Mouse (Mus musculus): ENCODE results near the gene C2cd4b. TPM values are rescaled to one million over a fixed set of nuclear protein-coding genes. Genes with fewer than 3 reads are reported as not detected.
"Not testable (repeated sequence)": the region's sequence is repeated elsewhere in the genome, so short reads cannot be mapped to it uniquely, and the experiment has no call there.

C2cd4b gene
- polyA plus RNA-seq, 2 experiments = not detected

GRCm38 (mm10) chr9:67741256-67741655 is 18.0 kb upstream of the C2cd4b start:
- no peak for DNase-seq (ENCODE audit: low read depth in 3 of 3, low spot score in 3 of 3)
- TF ChIP-seq CTCF (IDR thresholded peaks at IDR 0.05; ENCODE audit: low read depth) (no peak), EP300 (IDR thresholded peaks at IDR 0.05; ENCODE audit: low read depth) (no peak)
- ATAC-seq (ENCODE audit: insufficient read depth) = no peak

GRCm38 (mm10) chr9:67753411-67754182 is 5.6 kb upstream of the C2cd4b start:
- H3K4me2 ChIP-seq (ENCODE audit: low read depth) = no peak overlapping the region
- no peak overlapping the region for H3K9ac ChIP-seq (replicated peaks)
- peaks cover 2% of the 10 kb centered on the region; the same call in 1 of the 2 replicates for H3K27me3 ChIP-seq (ENCODE audit: control insufficient read depth, insufficient read depth, low read length)
- ATAC-seq (ENCODE audit: insufficient read depth) = no peak
- TF ChIP-seq EP300 (IDR thresholded peaks at IDR 0.05; ENCODE audit: low read depth) (no peak), CTCF (IDR thresholded peaks at IDR 0.05; ENCODE audit: low read depth) (no peak)
- DNase-seq (ENCODE audit: low read depth in 3 of 3, low spot score in 3 of 3) = no peak
- H3K9me3 ChIP-seq (ENCODE audit: control insufficient read depth, low read length) = no peaks in the 10 kb centered on the region
- H3K4me1 ChIP-seq (replicated peaks; ENCODE audit: control insufficient read depth in 2 of 2, insufficient read depth in 2 of 2, low read length in 1 of 2) = no peaks in the 10 kb centered on the region
- H3K4me3 ChIP-seq (ENCODE audit: insufficient read depth in 1 of 2, low read depth in 2 of 2, low read length in 2 of 2) = no peak overlapping the region
- 66% methylated on average over 16 of the region's 16 CpGs for WGBS (ENCODE audit: insufficient replicate concordance)
- no peaks in the 10 kb centered on the region for H3K36me3 ChIP-seq (replicated peaks; ENCODE audit: control insufficient read depth, insufficient read depth, low read depth)
- H3K27ac ChIP-seq = no peak overlapping the region

More at GRCm38 (mm10) chr9:67741256-67741655, 18.0 kb upstream of the C2cd4b start:
- no peak overlapping the region for H3K4me3 ChIP-seq (ENCODE audit: insufficient read depth in 1 of 2, low read depth in 2 of 2, low read length in 2 of 2)
- 61% methylated on average over 2 of the region's 2 CpGs for WGBS (ENCODE audit: insufficient replicate concordance)
- H3K4me2 ChIP-seq (ENCODE audit: low read depth) = no peak overlapping the region
- no peaks in the 10 kb centered on the region for H3K36me3 ChIP-seq (replicated peaks; ENCODE audit: control insufficient read depth, insufficient read depth, low read depth)
- H3K9ac ChIP-seq (replicated peaks) = no peak overlapping the region
- no peak overlapping the region for H3K27ac ChIP-seq
- no peaks in the 10 kb centered on the region for H3K4me1 ChIP-seq (replicated peaks; ENCODE audit: control insufficient read depth in 2 of 2, insufficient read depth in 2 of 2, low read length in 1 of 2)
- no peaks in the 10 kb centered on the region for H3K9me3 ChIP-seq (ENCODE audit: control insufficient read depth, low read length)
- no peaks in the 10 kb centered on the region for H3K27me3 ChIP-seq (ENCODE audit: control insufficient read depth, insufficient read depth, low read length)

- no peaks in the 10 kb centered on the region for H3K9me3 ChIP-seq (ENCODE audit: control insufficient read depth, low read length)
- H3K4me2 ChIP-seq (ENCODE audit: low read depth) = no peak overlapping the region
- no peak overlapping the region for H3K4me3 ChIP-seq (ENCODE audit: insufficient read depth in 1 of 2, low read depth in 2 of 2, low read length in 2 of 2)
- 47% methylated on average over 3 of the region's 3 CpGs for WGBS (ENCODE audit: insufficient replicate concordance)
- no peak overlapping the region for H3K9ac ChIP-seq (replicated peaks)
- no peak for ATAC-seq (ENCODE audit: insufficient read depth)
- no peaks in the 10 kb centered on the region for H3K36me3 ChIP-seq (replicated peaks; ENCODE audit: control insufficient read depth, insufficient read depth, low read depth)
- H3K27me3 ChIP-seq (ENCODE audit: control insufficient read depth, insufficient read depth, low read length) = peaks cover 13% of the 10 kb centered on the region
- no peaks in the 10 kb centered on the region for H3K4me1 ChIP-seq (replicated peaks; ENCODE audit: control insufficient read depth in 2 of 2, insufficient read depth in 2 of 2, low read length in 1 of 2)
- H3K27ac ChIP-seq = no peak overlapping the region
- TF ChIP-seq EP300 (IDR thresholded peaks at IDR 0.05; ENCODE audit: low read depth) = no peak
- no peak for TF ChIP-seq CTCF (IDR thresholded peaks at IDR 0.05; ENCODE audit: low read depth)
- DNase-seq (ENCODE audit: low read depth in 3 of 3, low spot score in 3 of 3) = no peak
These were observed 4.5 kb upstream of the C2cd4b start for GRCm38 (mm10) chr9:67754713-67755112.

- Histone ChIP-seq H3K27ac (no peak overlapping the region), H3K9me3 (ENCODE audit: control insufficient read depth, low read length) (no peaks in the 10 kb centered on the region), H3K4me2 (ENCODE audit: low read depth) (no peak overlapping the region), H3K9ac (replicated peaks) (no peak overlapping the region), H3K27me3 (ENCODE audit: control insufficient read depth, insufficient read depth, low read length) (peaks cover 34% of the 10 kb centered on the region), H3K36me3 (replicated peaks; ENCODE audit: control insufficient read depth, insufficient read depth, low read depth) (no peaks in the 10 kb centered on the region), H3K4me1 (replicated peaks; ENCODE audit: control insufficient read depth in 2 of 2, insufficient read depth in 2 of 2, low read length in 1 of 2) (no peaks in the 10 kb centered on the region), H3K4me3 (ENCODE audit: insufficient read depth in 1 of 2, low read depth in 2 of 2, low read length in 2 of 2) (no peak overlapping the region)
- 3% methylated on average over 9 of the region's 9 CpGs for WGBS (ENCODE audit: insufficient replicate concordance)
- ATAC-seq (ENCODE audit: insufficient read depth) (no peak), DNase-seq (ENCODE audit: low read depth in 3 of 3, low spot score in 3 of 3) (peak in 2 of 3 experiments; percentile 3 to 7)
- peak; percentile 67 for TF ChIP-seq CTCF (IDR thresholded peaks at IDR 0.05; ENCODE audit: low read depth)
- TF ChIP-seq EP300 (IDR thresholded peaks at IDR 0.05; ENCODE audit: low read depth) = no peak
These were observed 551 bp upstream of the C2cd4b start for GRCm38 (mm10) chr9:67758686-67759085.

GRCm38 (mm10) chr9:67759956-67760764 is 923 bp downstream of the C2cd4b start:
- not testable (repeated sequence) for ATAC-seq (ENCODE audit: insufficient read depth); H3K9ac ChIP-seq (replicated peaks); H3K9me3 ChIP-seq (ENCODE audit: control insufficient read depth, low read length); H3K36me3 ChIP-seq (replicated peaks; ENCODE audit: control insufficient read depth, insufficient read depth, low read depth); DNase-seq (ENCODE audit: low read depth in 3 of 3, low spot score in 3 of 3); H3K27ac ChIP-seq; H3K4me1 ChIP-seq (replicated peaks; ENCODE audit: control insufficient read depth in 2 of 2, insufficient read depth in 2 of 2, low read length in 1 of 2)
- peaks cover 34% of the 10 kb centered on the region for H3K27me3 ChIP-seq (ENCODE audit: control insufficient read depth, insufficient read depth, low read length)
- H3K4me2 ChIP-seq (ENCODE audit: low read depth) = peak overlapping the region; percentile 55
- WGBS (ENCODE audit: insufficient replicate concordance) = 1% methylated on average over 97 of the region's 114 CpGs
- peak overlapping the region; percentile 33 to 45; a peak in 3 of 4 replicates for H3K4me3 ChIP-seq (ENCODE audit: insufficient read depth in 1 of 2, low read depth in 2 of 2, low read length in 2 of 2)
